Mouse (Mus musculus) liver, adult 2 months (tissue): ENCODE data around the gene Ydjc. TPM values are rescaled to one million over a fixed set of nuclear protein-coding genes. Genes with fewer than 3 reads are reported as not detected.

Experiments
- DNase-seq: peaks from one replicate; pipeline ENCODE4 v3.0.0-alpha.2; 2011; ENCODE audit warnings: low read depth, low spot score; ENCODE audit errors: extremely low read depth
- H3K27ac ChIP-seq: fragments of 200-500 bp; replicated peaks from 2 replicates; pipeline ENCODE4 v1.5.1; 2012; ENCODE audit warnings: low read depth, mild to moderate bottlenecking, control low read depth, inconsistent platforms, low read length; ENCODE audit not compliant: insufficient read depth
- H3K27me3 ChIP-seq: fragments of 200-500 bp; 2 replicates; pipeline ENCODE4 v1.6.1; 2012; ENCODE audit warnings: mild to moderate bottlenecking, moderate library complexity, low read length, inconsistent platforms; ENCODE audit not compliant: control insufficient read depth, insufficient read depth
- H3K36me3 ChIP-seq: fragments of 200-500 bp; 2 replicates; pipeline ENCODE4 v1.6.1; 2012; ENCODE audit warnings: low read length, inconsistent platforms; ENCODE audit not compliant: control insufficient read depth, insufficient read depth
- H3K4me1 ChIP-seq: fragments of 200-500 bp; 2 replicates; pipeline ENCODE4 v1.6.1; 2011; ENCODE audit warnings: low read length; ENCODE audit not compliant: control insufficient read depth, insufficient read depth
- H3K4me3 ChIP-seq: fragments of 200-500 bp; 2 replicates; pipeline ENCODE4 v1.5.1; 2011; ENCODE audit warnings: low read depth, mild to moderate bottlenecking, control low read depth, low read length, moderate library complexity; ENCODE audit not compliant: insufficient read depth
- H3K79me2 ChIP-seq: fragments of 200-500 bp; 2 replicates; pipeline ENCODE4 v1.6.1; 2012; ENCODE audit warnings: inconsistent platforms, mild to moderate bottlenecking, low read length, moderate library complexity; ENCODE audit not compliant: control insufficient read depth, insufficient read depth
- H3K9ac ChIP-seq: fragments of 200-500 bp; 2 replicates; pipeline ENCODE4 v1.6.1; 2012; ENCODE audit warnings: low read depth, mild to moderate bottlenecking, control low read depth, inconsistent platforms, low read length
- CTCF ChIP-seq: fragments of 200-500 bp; IDR thresholded peaks from 2 replicates; pipeline ENCODE4 v1.5.1; 2011; ENCODE audit warnings: low read depth, low read length, control low read depth
- POLR2A ChIP-seq: fragments of 200-500 bp; IDR thresholded peaks from 2 replicates; pipeline ENCODE4 v1.6.1; 2011; ENCODE audit warnings: low read length, control low read depth; ENCODE audit not compliant: insufficient read depth; ENCODE audit errors: extremely low read depth
- WGBS: fragments of 180-500 bp; shearing (Covaris S2); methylation state at CpG from one replicate; pipeline ENCODE4 v1.1.7; 2018; 5-methylcytosine and 5-hydroxymethylcytosine counted together
- polyA plus RNA-seq: library from polyadenylated mRNA; depleted of rRNA; stranded (reverse); fragments of >200 nt; gene quantifications from 2 replicates; pipeline ENCODE4 v1.2.3, GENCODE M21; 2012
- total RNA-seq: library from RNA; depleted of rRNA; stranded (reverse); fragments of >200 nt; gene quantifications from 2 replicates; pipeline ENCODE4 v1.2.3, GENCODE M21; 2014

Gene Ydjc
- total and polyA plus RNA-seq, 2 experiments, result 0.28 to 0.48 TPM

DNA sequence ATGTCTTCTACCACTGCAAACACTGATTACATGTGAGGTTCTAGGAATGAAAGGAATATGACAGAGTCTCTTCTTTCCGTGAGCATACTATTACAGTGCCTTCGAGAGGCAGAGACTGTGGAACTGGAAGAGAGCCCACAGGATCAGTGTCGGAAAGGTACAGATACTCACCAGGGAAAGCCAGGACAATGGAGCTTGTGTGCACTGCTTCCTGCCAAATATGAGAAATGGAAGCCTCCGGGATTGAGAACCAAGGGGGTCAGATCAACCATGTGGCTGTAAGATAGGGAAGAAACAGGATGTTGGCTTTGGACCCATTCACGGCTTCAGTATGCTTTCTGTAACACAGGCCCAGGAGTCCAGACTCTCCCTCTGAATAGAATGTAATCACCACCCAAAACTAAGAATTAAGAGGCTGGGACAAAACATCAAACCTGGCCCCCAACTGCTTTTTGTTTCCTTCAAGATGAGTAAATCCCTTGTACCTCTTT is 27.1 kb upstream of the Ydjc start:
- H3K27ac ChIP-seq, result no peak overlapping the region
- H3K79me2 ChIP-seq, result no peaks in the 10 kb centered on the region
- TF ChIP-seq CTCF (no peak), POLR2A (no peak)
- no peaks in the 10 kb centered on the region for H3K27me3 ChIP-seq
- WGBS, result 71% methylated on average over 5 of the region's 5 CpGs
- no peak overlapping the region for H3K9ac ChIP-seq
- DNase-seq, result no peak
- no peak overlapping the region for H3K4me3 ChIP-seq
- no peaks in the 10 kb centered on the region for H3K36me3 ChIP-seq
- H3K4me1 ChIP-seq, result no peaks in the 10 kb centered on the region

DNA sequence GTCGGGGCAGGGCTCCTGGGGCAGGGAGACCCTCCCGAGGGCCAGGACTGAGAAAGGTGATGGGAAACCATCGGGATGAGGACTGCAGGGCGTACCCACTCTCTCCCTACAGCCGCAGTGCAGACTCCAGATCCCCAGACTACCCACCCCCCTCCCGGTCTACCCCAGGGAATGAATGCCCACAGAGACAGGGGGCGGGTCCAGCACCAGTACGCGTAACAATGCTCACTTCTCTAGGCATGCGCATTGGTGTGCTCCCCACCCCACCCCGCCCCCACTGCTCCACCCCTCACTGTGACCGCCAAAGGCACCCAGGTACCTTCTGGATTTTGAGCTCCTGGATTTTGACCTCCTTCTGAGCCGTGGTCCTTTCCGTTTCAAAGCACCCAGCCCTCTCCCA is 22.9 kb upstream of the Ydjc start:
- no peak overlapping the region for H3K27ac ChIP-seq
- 78% methylated on average over 14 of the region's 14 CpGs for WGBS
- no peak overlapping the region for H3K9ac ChIP-seq
- no peaks in the 10 kb centered on the region for H3K36me3 ChIP-seq
- DNase-seq, result no peak
- no peaks in the 10 kb centered on the region for H3K27me3 ChIP-seq
- H3K4me1 ChIP-seq, result 0 out of 2 replicates have a peak, but pooled peaks cover 2% of the 10 kb centered on the region
- H3K4me3 ChIP-seq, result no peak overlapping the region
- H3K79me2 ChIP-seq, result no peaks in the 10 kb centered on the region
- TF ChIP-seq POLR2A, result no peak
- no peak for TF ChIP-seq CTCF

DNA sequence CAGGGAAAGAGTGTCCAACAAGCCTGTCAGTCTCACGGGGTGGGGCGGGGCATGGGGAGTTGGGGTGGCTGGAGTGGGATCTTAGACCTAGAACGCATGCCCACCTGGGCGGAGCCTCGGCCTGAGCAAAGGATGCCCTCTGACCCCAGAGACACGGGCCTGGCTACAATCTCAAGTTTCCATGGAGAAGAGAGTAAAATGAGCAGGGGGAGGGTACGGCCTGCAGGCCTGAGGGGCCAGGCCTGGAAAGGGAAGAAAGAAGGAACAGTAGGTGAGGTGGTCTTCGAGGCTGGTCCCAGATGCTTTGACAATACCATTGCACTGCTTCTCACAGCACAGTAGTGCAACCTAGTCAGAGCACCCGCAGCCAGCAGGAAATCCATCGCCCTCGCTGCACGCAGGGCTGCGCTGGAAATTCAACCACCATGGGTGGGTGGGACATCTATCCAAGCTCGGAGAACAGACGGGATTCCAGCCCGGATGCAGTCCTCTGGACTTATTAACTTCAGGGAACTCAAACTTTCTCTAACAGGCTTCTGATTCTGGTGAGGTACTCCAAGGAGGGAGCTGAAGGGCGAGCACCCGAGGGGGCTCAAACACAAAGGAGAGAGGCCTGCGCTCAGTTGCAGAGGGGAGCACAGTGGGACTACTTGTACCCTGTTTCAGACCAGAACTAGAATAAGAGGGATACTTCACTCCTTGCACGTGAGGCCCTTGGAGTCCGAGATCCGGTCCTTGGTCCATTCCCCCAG is 20.1 kb upstream of the Ydjc start:
- WGBS, result 46% methylated on average over 22 of the region's 22 CpGs
- Histone ChIP-seq H3K27me3 (no peaks in the 10 kb centered on the region), H3K4me3 (no peak overlapping the region), H3K79me2 (no peaks in the 10 kb centered on the region), H3K27ac (no peak overlapping the region), H3K4me1 (0 out of 2 replicates have a peak, but pooled peaks cover 2% of the 10 kb centered on the region), H3K9ac (no peak overlapping the region), H3K36me3 (no peaks in the 10 kb centered on the region)
- TF ChIP-seq POLR2A (no peak), CTCF (no peak)
- no peak for DNase-seq

DNA sequence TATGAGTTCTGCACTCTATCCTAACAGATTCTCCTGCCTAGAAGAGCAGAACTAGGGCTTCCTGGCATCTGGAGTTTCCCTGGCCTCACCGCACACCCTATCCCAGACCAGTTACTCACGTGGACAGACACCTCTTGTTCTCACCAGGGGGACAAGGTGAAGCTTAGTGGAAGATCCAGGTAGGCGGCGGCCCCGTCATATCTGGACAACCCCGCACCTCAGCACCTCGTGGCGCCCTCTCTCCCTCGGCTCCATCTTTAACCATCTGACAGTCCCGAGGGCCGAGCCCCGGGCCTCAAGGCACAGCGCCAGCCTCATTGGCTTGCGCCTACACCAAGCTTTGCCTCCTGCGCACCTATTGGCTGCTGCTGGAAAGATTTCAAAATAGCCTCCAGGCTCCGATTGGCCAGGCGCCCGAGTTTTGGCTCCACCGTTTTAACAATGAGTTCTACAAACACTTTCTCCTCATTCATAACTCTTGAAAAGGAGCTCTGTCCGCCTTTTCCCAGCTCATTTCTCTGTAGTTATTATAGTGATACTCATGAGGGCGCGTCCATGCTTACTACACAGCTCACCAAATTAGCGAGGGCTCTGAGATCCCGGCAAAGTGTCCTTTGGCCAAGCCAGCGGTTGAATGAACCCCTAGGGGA is 19.4 kb upstream of the Ydjc start, which contains the start of gene 2610318N02Rik:
Gene 2610318N02Rik, minus strand, starts transcription at position 297 of the 650 bp plus-strand sequence.
- Histone ChIP-seq H3K4me3 (peak within 1 kb of the TSS; percentile 11; the same call in 1 of the 2 replicates), H3K9ac (no peak within 1 kb of the TSS), H3K27me3 (no peaks in the 10 kb centered on the region), H3K79me2 (no peaks in the 10 kb centered on the region), H3K4me1 (0 out of 2 replicates have a peak, but pooled peaks cover 2% of the 10 kb centered on the region), H3K36me3 (no peaks in the 10 kb centered on the region), H3K27ac (no peak within 1 kb of the TSS)
- TF ChIP-seq CTCF, result no peak
- TF ChIP-seq POLR2A, result no peak
- 4% methylated on average over 25 of the region's 25 CpGs for WGBS
- DNase-seq, result peak; percentile 58

DNA sequence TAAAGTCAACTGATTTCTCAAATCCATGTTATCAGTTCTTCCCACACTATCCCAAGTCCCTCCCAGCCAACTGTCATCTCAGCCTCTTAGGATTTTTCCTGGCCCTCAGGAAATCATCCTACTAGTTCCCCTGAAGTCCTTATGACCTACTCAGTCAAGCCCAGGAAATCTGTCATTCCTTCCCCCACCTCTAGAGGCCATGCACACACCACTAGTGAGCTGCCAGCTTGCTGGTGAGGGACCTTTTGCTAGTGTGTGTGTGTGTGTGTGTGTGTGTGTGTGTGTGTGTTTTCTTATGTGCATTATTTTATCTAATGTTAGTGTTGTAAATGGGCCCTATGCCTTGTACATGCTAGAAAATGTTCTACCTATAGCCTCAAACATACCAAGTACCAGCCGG is 17.1 kb upstream of the Ydjc start:
- peak; percentile 57 for DNase-seq
- Histone ChIP-seq H3K79me2 (no peaks in the 10 kb centered on the region), H3K4me1 (peaks cover 12% of the 10 kb centered on the region), H3K4me3 (no peak overlapping the region), H3K9ac (no peak overlapping the region), H3K36me3 (no peaks in the 10 kb centered on the region), H3K27me3 (no peaks in the 10 kb centered on the region), H3K27ac (no peak overlapping the region)
- TF ChIP-seq CTCF (peak; percentile 73), POLR2A (no peak)
- WGBS, result 96% methylated on average over 1 of the region's 1 CpGs
